Mouse (Mus musculus) CD4-positive naive resting alpha-beta T cell, adult 76 days (primary cell): Measurements from ENCODE around the gene Tubgcp2. TPM values are rescaled to one million over a fixed set of nuclear protein-coding genes. Genes with fewer than 3 reads are reported as not detected.

Source experiments
- total RNA-seq: library from RNA; stranded (reverse); gene quantifications from one replicate; pipeline ENCODE4 v1.2.4, GENCODE M21; 2023

The Tubgcp2 gene
- 24.5 TPM for total RNA-seq

DNA sequence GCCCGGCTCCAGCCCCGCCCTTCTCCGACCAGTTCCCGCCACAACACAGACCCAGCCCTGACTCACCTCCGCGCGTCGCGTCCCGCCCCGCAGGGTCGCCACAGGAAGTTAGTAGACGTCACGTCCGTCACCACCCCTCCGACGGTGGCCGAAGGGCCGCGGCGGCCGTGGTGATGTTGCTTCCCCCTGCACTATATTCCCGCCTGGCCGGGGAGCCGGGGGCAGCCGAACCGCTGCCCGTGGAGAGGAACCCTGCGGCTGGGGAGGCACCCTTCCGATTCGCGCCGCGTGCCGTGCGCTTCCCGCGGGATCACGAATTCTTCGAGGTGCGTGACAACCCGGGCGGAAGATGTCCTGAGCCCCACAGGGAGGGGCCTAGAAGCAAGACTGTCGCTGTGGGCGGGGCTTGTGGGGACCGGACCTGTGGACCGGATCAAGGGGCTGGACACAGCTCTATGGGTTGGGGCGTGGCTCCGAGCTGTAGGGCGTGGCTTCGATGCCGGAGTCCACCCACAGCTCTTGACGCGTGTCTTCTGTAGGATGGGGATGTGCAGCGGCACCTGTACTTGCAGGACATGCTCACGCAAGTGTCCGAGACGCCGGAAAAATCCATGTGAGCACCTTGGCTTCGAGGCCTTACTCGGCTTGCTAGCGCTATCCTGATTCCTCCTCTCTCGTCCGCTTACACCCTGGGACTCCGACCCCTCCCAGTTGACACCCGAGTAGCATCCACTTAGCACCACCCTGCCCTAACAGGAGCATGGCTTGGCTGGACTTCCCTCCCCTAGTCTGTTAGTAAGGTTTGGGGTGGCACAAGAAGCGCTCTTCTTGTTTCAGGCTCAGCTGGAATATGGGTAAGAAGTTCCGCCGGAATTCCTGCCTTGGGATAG lies at the start of gene Tubgcp2, which contains the start of gene Zfp511:
Tubgcp2 (minus strand) TSS at position 389 of the 890 bp plus-strand sequence.
Zfp511 (plus strand) TSS at position 111 of the 890 bp plus-strand sequence.

GRCm38 (mm10) chr7:140082242-140082678 lies 45.8 kb upstream of the Tubgcp2 start, which contains the start of gene Caly:
Caly (minus strand) TSS chr7:140082548.

DNA sequence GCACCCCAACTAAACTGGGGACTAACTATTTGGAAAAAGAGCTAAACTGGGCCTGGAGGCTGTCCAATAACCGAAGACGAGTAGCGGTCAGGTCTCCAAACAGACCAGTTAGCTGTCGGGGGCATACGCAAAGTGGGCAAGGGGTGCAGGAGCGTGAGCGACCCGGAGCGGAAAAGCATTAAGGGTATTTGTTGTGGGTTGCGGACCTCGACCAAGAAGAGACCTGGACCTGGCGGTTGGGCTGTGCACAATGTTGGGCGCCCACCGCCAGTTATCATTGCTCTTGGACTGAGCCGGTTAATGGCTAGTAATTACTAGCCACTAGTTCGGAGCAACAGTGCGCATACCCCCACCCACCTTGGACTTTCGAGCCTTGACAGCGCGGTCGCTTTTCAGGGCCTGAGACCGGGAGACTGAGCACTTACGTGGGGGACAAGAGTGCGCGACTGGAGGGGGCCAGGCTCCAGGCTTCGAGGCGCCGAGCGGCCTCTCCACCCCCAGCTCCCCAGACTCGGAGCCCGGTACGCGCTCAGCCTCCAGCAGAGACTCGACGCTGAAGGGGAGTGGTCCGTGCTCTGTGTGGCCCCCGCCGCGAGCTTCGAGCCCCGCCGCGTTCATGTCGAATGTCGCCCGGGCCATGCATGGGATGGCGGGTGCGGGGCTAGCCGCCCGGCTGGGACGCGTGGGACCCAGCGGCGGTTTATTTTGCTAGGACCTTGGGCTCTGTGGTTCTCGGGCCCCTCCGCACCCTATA lies 12.1 kb upstream of the Tubgcp2 start, which contains the start of gene Msx3:
Msx3 (minus strand) TSS at position 729 of the 754 bp plus-strand sequence.

GRCm38 (mm10) chr7:139992406-139992805 lies 44.1 kb downstream of the Tubgcp2 start, which contains the start of gene Adam8:
Adam8 (minus strand) TSS chr7:139992562.

GRCm38 (mm10) chr7:139978278-139978892 lies 58.1 kb downstream of the Tubgcp2 start, which contains the start of gene 6430531B16Rik:
6430531B16Rik (minus strand) TSS chr7:139978755.

Other genes starting within 250 kb of the Tubgcp2 start
- gene Adgra1, start 202.5 kb downstream of the Tubgcp2 start, total RNA-seq, result not detected
- not detected for gene Kndc1, start 142.0 kb downstream of the Tubgcp2 start, total RNA-seq
- gene Utf1, start 92.9 kb downstream of the Tubgcp2 start, total RNA-seq, result not detected
- not detected for gene 6430531B16Rik, start 57.9 kb downstream of the Tubgcp2 start, total RNA-seq
- 3.3 TPM for gene Adam8, start 44.1 kb downstream of the Tubgcp2 start, total RNA-seq
- 36.5 TPM for gene Zfp511, start 278 bp downstream of the Tubgcp2 start, total RNA-seq
- not detected for gene Msx3, start 12.4 kb upstream of the Tubgcp2 start, total RNA-seq
- not detected for gene Caly, start 45.9 kb upstream of the Tubgcp2 start, total RNA-seq
- gene Prap1, start 56.7 kb upstream of the Tubgcp2 start, total RNA-seq, result not detected
- 8.1 TPM for gene Fuom, start 65.8 kb upstream of the Tubgcp2 start, total RNA-seq
- 6.0 TPM for gene Paox, start 79.1 kb upstream of the Tubgcp2 start, total RNA-seq
- 32.8 TPM for gene Echs1, start 79.8 kb upstream of the Tubgcp2 start, total RNA-seq
- 11.8 TPM for gene Mtg1, start 100.9 kb upstream of the Tubgcp2 start, total RNA-seq
- not detected for gene Sprn, start 118.2 kb upstream of the Tubgcp2 start, total RNA-seq
- not detected for gene Olfr522, start 128.1 kb upstream of the Tubgcp2 start, total RNA-seq
- not detected for gene Olfr523, start 136.5 kb upstream of the Tubgcp2 start, total RNA-seq
- gene Olfr524, start 169.3 kb upstream of the Tubgcp2 start, total RNA-seq, result not detected
- not detected for gene Cd163l1, start 181.6 kb upstream of the Tubgcp2 start, total RNA-seq
- 0.32 TPM for gene 5830411N06Rik, start 210.6 kb upstream of the Tubgcp2 start, total RNA-seq